Mouse (Mus musculus) brain, embryonic 14.5 days (tissue): Measurements from ENCODE around the gene Med7.

Experiments
- CTCF ChIP-seq: fragments of 200-500 bp; IDR thresholded peaks from 2 replicates; pipeline ENCODE4 v1.5.1; 2012; ENCODE audit warnings: inconsistent platforms, mild to moderate bottlenecking, moderate library complexity, borderline replicate concordance; ENCODE audit not compliant: insufficient read depth, insufficient read length; ENCODE audit errors: extremely low read depth
- POLR2A ChIP-seq: fragments of 200-500 bp; IDR thresholded peaks from 2 replicates; pipeline ENCODE4 v1.6.1; 2012; ENCODE audit warnings: mild to moderate bottlenecking, inconsistent platforms, borderline replicate concordance; ENCODE audit not compliant: poor library complexity, insufficient read depth, insufficient read length, severe bottlenecking; ENCODE audit errors: extremely low read depth

DNA sequence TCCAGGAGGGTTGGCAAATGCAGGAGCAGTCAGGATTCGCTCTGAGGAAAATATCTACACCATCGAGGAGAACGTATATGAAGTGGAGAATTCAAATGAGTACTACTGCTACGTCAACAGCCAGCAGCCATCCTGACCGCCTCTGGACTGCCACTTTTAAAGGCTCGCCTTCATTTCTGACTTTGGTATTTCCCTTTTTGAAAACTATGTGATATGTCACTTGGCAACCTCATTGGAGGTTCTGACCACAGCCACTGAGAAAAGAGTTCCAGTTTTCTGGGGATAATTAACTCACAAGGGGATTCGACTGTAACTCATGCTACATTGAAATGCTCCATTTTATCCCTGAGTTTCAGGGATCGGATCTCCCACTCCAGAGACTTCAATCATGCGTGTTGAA is 42.6 kb downstream of the Med7 start:
- TF ChIP-seq CTCF (no peak), POLR2A (no peak)
